Mouse (Mus musculus): ENCODE data around the gene Adrm1. TPM values are rescaled to one million over a fixed set of nuclear protein-coding genes. Genes with fewer than 3 reads are reported as not detected.

Adrm1 gene
- polyA plus RNA-seq, 1 experiment: 509 TPM

DNA sequence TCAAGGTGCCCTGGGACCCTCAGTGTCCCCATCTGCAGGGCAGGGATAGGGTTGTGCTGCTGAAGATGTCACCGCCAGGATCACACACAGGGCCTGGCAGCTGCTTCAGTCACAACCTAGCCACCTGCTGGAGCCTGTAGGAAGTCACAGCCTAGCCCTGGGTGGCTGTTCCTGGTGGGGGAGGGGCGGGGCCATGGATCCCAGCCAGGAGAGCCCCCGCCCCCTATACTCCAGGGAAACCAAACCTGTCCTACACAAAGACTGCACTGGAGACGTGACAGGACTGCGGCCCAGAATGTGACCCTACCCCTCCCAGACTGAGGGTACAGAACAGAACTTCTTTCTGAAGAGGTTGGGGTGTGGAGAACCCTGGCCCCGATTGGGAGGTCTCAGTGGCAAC lies 51.0 kb downstream of the Adrm1 start:
- H3K9me3 ChIP-seq: no peaks in the 10 kb centered on the region
- peaks cover 76% of the 10 kb centered on the region for H3K4me1 ChIP-seq
- peaks cover 89% of the 10 kb centered on the region for H3K27me3 ChIP-seq (replicated peaks)
- TF ChIP-seq GATA1 (IDR thresholded peaks at IDR 0.05; ENCODE audit: borderline replicate concordance, low read length) (no peak), FLI1 (IDR thresholded peaks at IDR 0.05; ENCODE audit: low read length) (no peak)
- H3K36me3 ChIP-seq (replicated peaks; ENCODE audit: low read length): peaks cover 2% of the 10 kb centered on the region
- H3K4me3 ChIP-seq (replicated peaks): no peak overlapping the region

DNA sequence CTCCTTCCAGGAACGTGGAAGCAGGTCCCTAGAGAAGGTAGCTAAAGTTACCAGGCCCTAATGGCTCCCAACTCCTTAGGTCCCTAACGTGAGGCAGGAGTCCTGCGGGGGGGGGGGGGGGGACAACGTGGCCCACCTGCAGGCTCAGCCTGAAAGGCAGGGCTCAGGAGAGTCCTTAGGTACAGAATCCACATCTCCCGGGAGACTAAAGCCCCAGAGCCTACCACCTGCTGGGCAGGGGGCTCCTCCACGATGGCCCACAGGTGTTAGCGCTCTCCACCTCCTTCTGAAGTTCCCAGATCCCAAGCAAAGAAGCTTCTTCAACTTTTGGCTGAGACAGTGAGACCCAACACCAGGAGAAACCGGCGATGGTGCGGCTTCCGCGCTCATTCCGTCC lies 53.4 kb downstream of the Adrm1 start:
- Histone ChIP-seq H3K4me1 (peaks cover 70% of the 10 kb centered on the region), H3K9me3 (no peaks in the 10 kb centered on the region), H3K36me3 (replicated peaks; ENCODE audit: low read length) (peaks cover 2% of the 10 kb centered on the region), H3K27me3 (replicated peaks) (peaks cover 86% of the 10 kb centered on the region), H3K4me3 (replicated peaks) (peak overlapping the region; percentile 94)
- no peak for TF ChIP-seq GATA1 (IDR thresholded peaks at IDR 0.05; ENCODE audit: borderline replicate concordance, low read length)
- TF ChIP-seq FLI1 (IDR thresholded peaks at IDR 0.05; ENCODE audit: low read length): no peak

DNA sequence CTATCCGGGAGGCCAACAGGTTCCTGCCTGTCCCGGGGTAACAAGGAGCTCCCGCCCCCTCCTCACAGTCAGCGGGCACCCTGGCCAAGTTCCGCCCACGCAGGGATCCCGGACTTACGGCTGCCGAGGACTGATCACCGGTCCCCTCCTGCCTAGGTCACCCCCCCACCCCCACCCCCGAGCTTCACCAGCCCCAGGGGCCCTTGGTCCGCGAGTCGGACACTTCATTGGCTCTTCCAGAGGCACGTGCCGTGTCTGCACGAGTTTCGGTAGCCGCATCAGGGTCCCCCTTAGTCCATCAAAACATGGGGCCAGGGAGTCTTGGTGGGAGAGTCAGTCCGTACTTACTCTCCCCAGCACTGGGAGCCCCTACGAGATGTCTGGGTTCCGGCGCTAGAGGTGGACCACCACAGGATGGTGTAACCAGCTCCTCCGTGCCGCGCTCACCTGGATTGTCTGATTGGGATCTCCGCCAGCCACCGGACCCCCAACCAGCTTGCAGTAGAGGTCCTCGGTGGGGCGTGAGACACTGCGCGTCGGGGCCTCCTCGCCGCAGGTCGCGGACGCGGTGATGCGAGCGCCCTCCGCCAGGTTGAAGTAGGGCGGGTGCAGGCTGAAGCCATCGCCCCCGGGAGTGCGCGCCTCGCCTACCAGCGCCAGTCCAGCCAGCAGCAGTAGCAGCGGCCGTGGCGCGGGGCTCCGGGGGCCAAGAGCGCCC lies 53.9 kb downstream of the Adrm1 start:
- no peaks in the 10 kb centered on the region for H3K9me3 ChIP-seq
- peaks cover 81% of the 10 kb centered on the region for H3K27me3 ChIP-seq (replicated peaks)
- H3K36me3 ChIP-seq (replicated peaks; ENCODE audit: low read length): peaks cover 1% of the 10 kb centered on the region
- H3K4me3 ChIP-seq (replicated peaks): peak overlapping the region; percentile 94
- H3K4me1 ChIP-seq: peaks cover 72% of the 10 kb centered on the region
- TF ChIP-seq GATA1 (IDR thresholded peaks at IDR 0.05; ENCODE audit: borderline replicate concordance, low read length): no peak
- TF ChIP-seq FLI1 (IDR thresholded peaks at IDR 0.05; ENCODE audit: low read length): no peak

Other genes with a start within 250 kb of the Adrm1 start
- 9.1 and 14.6 TPM in 2 replicates for gene Taf4, start 194.8 kb upstream of the Adrm1 start, polyA plus RNA-seq (2012; ENCODE audit: insufficient read depth, low replicate concordance)
- 17.3 and 46.0 TPM in 2 replicates for gene Lsm14b, start 146.5 kb upstream of the Adrm1 start, polyA plus RNA-seq (2012; ENCODE audit: insufficient read depth, low replicate concordance)
- 52.5 and 97.9 TPM in 2 replicates for gene Psma7, start 129.1 kb upstream of the Adrm1 start, polyA plus RNA-seq (2012; ENCODE audit: insufficient read depth, low replicate concordance)
- gene Ss18l1, start 129.0 kb upstream of the Adrm1 start, polyA plus RNA-seq (2012; ENCODE audit: insufficient read depth, low replicate concordance): 0.54 and 0.75 TPM in 2 replicates
- gene Mtg2, start 100.9 kb upstream of the Adrm1 start, polyA plus RNA-seq (2012; ENCODE audit: insufficient read depth, low replicate concordance): 2.3 and 13.9 TPM in 2 replicates
- not detected in 2 replicates for gene Hrh3, start 67.0 kb upstream of the Adrm1 start, polyA plus RNA-seq (2012; ENCODE audit: insufficient read depth, low replicate concordance)
- 6.4 and 18.4 TPM in 2 replicates for gene Osbpl2, start 52.2 kb upstream of the Adrm1 start, polyA plus RNA-seq (2012; ENCODE audit: insufficient read depth, low replicate concordance)
- 0.23 and 3.4 TPM in 2 replicates for gene Lama5, start 54.4 kb downstream of the Adrm1 start, polyA plus RNA-seq (2012; ENCODE audit: insufficient read depth, low replicate concordance)
- 99.7 and 1,213 TPM in 2 replicates for gene Rps21, start 85.9 kb downstream of the Adrm1 start, polyA plus RNA-seq (2012; ENCODE audit: insufficient read depth, low replicate concordance)
- gene Cables2, start 102.0 kb downstream of the Adrm1 start, polyA plus RNA-seq (2012; ENCODE audit: insufficient read depth, low replicate concordance): 8.4 and 46.3 TPM in 2 replicates
- 0.96 TPM in 1 of 2 replicates, not detected in the other for gene Rbbp8nl, start 118.4 kb downstream of the Adrm1 start, polyA plus RNA-seq (2012; ENCODE audit: insufficient read depth, low replicate concordance)
- not detected in 2 replicates for gene Gata5, start 163.2 kb downstream of the Adrm1 start, polyA plus RNA-seq (2012; ENCODE audit: insufficient read depth, low replicate concordance)